Mouse (Mus musculus) forebrain, embryonic 12.5 days (tissue): ENCODE measurements around the gene Wbp4. TPM values are rescaled to one million over a fixed set of nuclear protein-coding genes. Genes with fewer than 3 reads are reported as not detected.
"Not testable (repeated sequence)": the region's sequence is repeated elsewhere in the genome, so short reads cannot be mapped to it uniquely, and the experiment has no call there.

Source experiments
- ATAC-seq: fragments of 200-750 bp; cut with Nextera tagmentation; 2 replicates; pipeline ENCODE4 v1.8.0; 2017; ENCODE audit warnings: moderate TSS enrichment; ENCODE audit not compliant: low FRiP score
- H3K27ac ChIP-seq: fragments of 300-500 bp; sonication (generic); 2 replicates; pipeline ENCODE4 v1.5.1; 2016; ENCODE audit warnings: mild to moderate bottlenecking
- H3K27me3 ChIP-seq: fragments of 300-500 bp; sonication (generic); 2 replicates; pipeline ENCODE4 v1.6.1; 2016; ENCODE audit warnings: mild to moderate bottlenecking
- H3K36me3 ChIP-seq: fragments of 300-500 bp; sonication (generic); replicated peaks from 2 replicates; pipeline ENCODE4 v1.6.1; 2016; ENCODE audit warnings: mild to moderate bottlenecking
- H3K4me1 ChIP-seq: fragments of 300-500 bp; sonication (generic); 2 replicates; pipeline ENCODE4 v1.6.1; 2016
- H3K4me2 ChIP-seq: fragments of 300-500 bp; sonication (generic); 2 replicates; pipeline ENCODE4 v1.6.1; 2016; ENCODE audit warnings: mild to moderate bottlenecking, moderate library complexity
- H3K4me3 ChIP-seq: fragments of 300-500 bp; sonication (generic); replicated peaks from 2 replicates; pipeline ENCODE4 v1.5.1; 2016; ENCODE audit warnings: mild to moderate bottlenecking
- H3K9ac ChIP-seq: fragments of 300-500 bp; sonication (generic); 2 replicates; pipeline ENCODE4 v1.6.1; 2016; ENCODE audit warnings: mild to moderate bottlenecking
- H3K9me3 ChIP-seq: fragments of 300-500 bp; sonication (generic); 2 replicates; pipeline ENCODE4 v1.6.1; 2016
- WGBS: fragments of 180-500 bp; shearing (Covaris S2); methylation state at CpG from one replicate; pipeline ENCODE4 v1.1.7; 2016; 5-methylcytosine and 5-hydroxymethylcytosine counted together
- polyA plus RNA-seq: library from polyadenylated mRNA; unstranded; fragments of >200 nt; fragmentation: Nextera tagmentation; extraction: Ambion mirVana; gene quantifications from 2 replicates; pipeline ENCODE4 v1.2.1, GENCODE M21; 2016

Gene Wbp4
- polyA plus RNA-seq, 1 experiment from 2014 or later = 55.9 TPM

DNA sequence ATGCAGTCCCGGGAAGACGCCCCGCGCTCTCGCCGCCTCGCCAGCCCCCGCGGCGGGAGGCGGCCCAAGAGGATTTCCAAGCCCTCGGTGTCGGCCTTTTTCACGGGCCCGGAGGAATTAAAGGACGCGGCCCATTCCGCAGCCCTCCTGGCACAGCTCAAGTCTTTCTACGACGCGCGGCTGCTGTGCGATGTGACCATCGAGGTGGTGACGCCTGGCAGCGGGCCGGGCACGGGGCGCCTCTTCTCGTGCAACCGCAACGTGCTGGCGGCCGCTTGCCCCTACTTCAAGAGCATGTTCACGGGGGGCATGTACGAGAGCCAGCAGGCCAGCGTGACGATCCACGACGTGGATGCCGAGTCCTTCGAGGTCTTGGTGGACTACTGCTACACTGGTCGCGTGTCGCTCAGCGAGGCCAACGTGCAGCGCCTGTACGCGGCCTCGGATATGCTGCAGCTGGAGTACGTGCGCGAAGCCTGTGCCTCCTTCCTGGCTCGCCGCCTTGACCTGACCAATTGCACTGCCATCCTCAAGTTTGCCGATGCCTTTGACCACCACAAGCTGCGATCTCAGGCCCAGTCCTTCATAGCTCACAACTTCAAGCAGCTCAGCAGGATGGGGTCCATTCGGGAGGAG, 54.5 kb downstream of the Wbp4 start:
- not testable (repeated sequence) for H3K27me3 ChIP-seq, H3K4me1 ChIP-seq, H3K27ac ChIP-seq
- WGBS = 56% methylated on average over 11 of the region's 59 CpGs
- H3K9ac ChIP-seq = peak overlapping the region; percentile 59; the same call in 1 of the 2 replicates
- ATAC-seq = peak; percentile 67
- peak overlapping the region; percentile 56 for H3K4me3 ChIP-seq
- H3K9me3 ChIP-seq = peaks cover 13% of the 10 kb centered on the region; the same call in 1 of the 2 replicates
- H3K36me3 ChIP-seq = peaks cover 13% of the 10 kb centered on the region
- H3K4me2 ChIP-seq = peak overlapping the region; percentile 52

- H3K9ac ChIP-seq = peak within 1 kb of the TSS; percentile 59
- peaks cover 13% of the 10 kb centered on the region; the same call in 1 of the 2 replicates for H3K9me3 ChIP-seq
- H3K36me3 ChIP-seq = peaks cover 13% of the 10 kb centered on the region
- peak within 1 kb of the TSS; percentile 56 for H3K4me3 ChIP-seq
- WGBS = under 1% methylated on average over 44 of the region's 44 CpGs
- peak; percentile 99 for ATAC-seq
- peak within 1 kb of the TSS; percentile 52 for H3K4me2 ChIP-seq
- no peaks in the 10 kb centered on the region for H3K27me3 ChIP-seq
- no peaks in the 10 kb centered on the region for H3K4me1 ChIP-seq
- peak within 1 kb of the TSS; percentile 83 for H3K27ac ChIP-seq
These were observed 55.2 kb downstream of the Wbp4 start, which contains the start of gene Kbtbd7 for GRCm38 (mm10) chr14:79425979-79426729. Kbtbd7 (plus strand) TSS chr14:79426511.

GRCm38 (mm10) chr14:79420083-79420685, 61.1 kb downstream of the Wbp4 start:
- no peak overlapping the region for H3K27ac ChIP-seq
- H3K27me3 ChIP-seq = no peaks in the 10 kb centered on the region
- no peak overlapping the region for H3K4me2 ChIP-seq
- no peak overlapping the region for H3K4me3 ChIP-seq
- peaks cover 9% of the 10 kb centered on the region for H3K36me3 ChIP-seq
- no peak overlapping the region for H3K9ac ChIP-seq
- peaks cover 7% of the 10 kb centered on the region; the same call in 1 of the 2 replicates for H3K4me1 ChIP-seq
- ATAC-seq = no peak
- no peaks in the 10 kb centered on the region for H3K9me3 ChIP-seq
- WGBS = 72% methylated on average over 20 of the region's 20 CpGs

GRCm38 (mm10) chr14:79413121-79413520, 68.2 kb downstream of the Wbp4 start:
- 82% methylated on average over 6 of the region's 6 CpGs for WGBS
- H3K4me3 ChIP-seq = no peak overlapping the region
- no peak for ATAC-seq

GRCm38 (mm10) chr14:79410662-79411061, 70.7 kb downstream of the Wbp4 start:
- ATAC-seq = no peak
- Histone ChIP-seq H3K4me3 (no peak overlapping the region), H3K4me2 (no peak overlapping the region), H3K27me3 (no peaks in the 10 kb centered on the region), H3K9me3 (no peaks in the 10 kb centered on the region), H3K27ac (no peak overlapping the region), H3K36me3 (peaks cover 27% of the 10 kb centered on the region), H3K9ac (no peak overlapping the region), H3K4me1 (no peaks in the 10 kb centered on the region)
- 73% methylated on average over 2 of the region's 2 CpGs for WGBS

More at GRCm38 (mm10) chr14:79413121-79413520, 68.2 kb downstream of the Wbp4 start:
- H3K36me3 ChIP-seq = peaks cover 17% of the 10 kb centered on the region
- no peaks in the 10 kb centered on the region for H3K4me1 ChIP-seq
- H3K4me2 ChIP-seq = no peak overlapping the region
- H3K9me3 ChIP-seq = no peaks in the 10 kb centered on the region
- no peak overlapping the region for H3K9ac ChIP-seq
- H3K27ac ChIP-seq = no peak overlapping the region
- H3K27me3 ChIP-seq = no peaks in the 10 kb centered on the region

Other genes with a start within 250 kb of the Wbp4 start
- not detected in 2 replicates for gene Zfp957, start 234.2 kb downstream of the Wbp4 start, polyA plus RNA-seq
- 70.2 and 86.8 TPM in 2 replicates for gene Rgcc, start 179.9 kb downstream of the Wbp4 start, polyA plus RNA-seq
- 44.0 and 44.3 TPM in 2 replicates for gene Naa16, start 90.7 kb downstream of the Wbp4 start, polyA plus RNA-seq
- 8.5 and 11.1 TPM in 2 replicates for gene Mtrf1, start 83.7 kb downstream of the Wbp4 start, polyA plus RNA-seq
- gene Kbtbd7, start 55.0 kb downstream of the Wbp4 start, polyA plus RNA-seq = 22.4 and 23.4 TPM in 2 replicates
- gene Kbtbd6, start 29.7 kb downstream of the Wbp4 start, polyA plus RNA-seq = 6.1 and 6.2 TPM in 2 replicates
- gene Elf1, start 326 bp downstream of the Wbp4 start, polyA plus RNA-seq = 5.7 and 6.2 TPM in 2 replicates
- 135 and 137 TPM in 2 replicates for gene Sugt1, start 106.2 kb upstream of the Wbp4 start, polyA plus RNA-seq
- gene Cnmd, start 180.7 kb upstream of the Wbp4 start, polyA plus RNA-seq = 6.9 and 8.6 TPM in 2 replicates